Mouse (Mus musculus): Measurements from ENCODE around the gene Cass4. TPM values are rescaled to one million over a fixed set of nuclear protein-coding genes. Genes with fewer than 3 reads are reported as not detected.

The Cass4 gene
- polyA plus RNA-seq, 1 experiment from 2014 or later, result 0.29 TPM

- 86% methylated on average over 4 of the region's 4 CpGs for WGBS
- Histone ChIP-seq H3K4me3 (replicated peaks) (no peak overlapping the region), H3K27ac (no peak overlapping the region), H3K4me2 (replicated peaks) (no peak overlapping the region), H3K36me3 (peaks cover 50% of the 10 kb centered on the region), H3K27me3 (replicated peaks) (no peaks in the 10 kb centered on the region), H3K4me1 (replicated peaks) (no peaks in the 10 kb centered on the region), H3K9me3 (no peaks in the 10 kb centered on the region), H3K9ac (no peak overlapping the region)
- ATAC-seq, result no peak
These were observed 54.7 kb downstream of the Cass4 start for GRCm38 (mm10) chr2:172448329-172448728.

- H3K27me3 ChIP-seq (replicated peaks), result no peaks in the 10 kb centered on the region
- no peak overlapping the region for H3K4me3 ChIP-seq (replicated peaks)
- ATAC-seq, result no peak
- peaks cover 51% of the 10 kb centered on the region for H3K36me3 ChIP-seq
- H3K4me1 ChIP-seq (replicated peaks), result no peaks in the 10 kb centered on the region
- WGBS, result 83% methylated on average over 6 of the region's 6 CpGs
- no peak overlapping the region for H3K4me2 ChIP-seq (replicated peaks)
- no peak overlapping the region for H3K9ac ChIP-seq
- H3K9me3 ChIP-seq, result no peaks in the 10 kb centered on the region
- no peak overlapping the region for H3K27ac ChIP-seq
These were observed 57.0 kb downstream of the Cass4 start for GRCm38 (mm10) chr2:172450640-172451039.

GRCm38 (mm10) chr2:172452031-172452430 is 58.4 kb downstream of the Cass4 start:
- H3K27ac ChIP-seq, result no peak overlapping the region
- no peak overlapping the region for H3K4me2 ChIP-seq (replicated peaks)
- WGBS, result 89% methylated on average over 4 of the region's 4 CpGs
- ATAC-seq, result no peak
- no peaks in the 10 kb centered on the region for H3K4me1 ChIP-seq (replicated peaks)
- no peaks in the 10 kb centered on the region for H3K9me3 ChIP-seq
- no peaks in the 10 kb centered on the region for H3K27me3 ChIP-seq (replicated peaks)
- no peak overlapping the region for H3K4me3 ChIP-seq (replicated peaks)
- no peak overlapping the region for H3K9ac ChIP-seq
- peaks cover 37% of the 10 kb centered on the region for H3K36me3 ChIP-seq

GRCm38 (mm10) chr2:172452458-172452857 is 58.9 kb downstream of the Cass4 start:
- WGBS, result 92% methylated on average over 10 of the region's 10 CpGs
- peaks cover 33% of the 10 kb centered on the region for H3K36me3 ChIP-seq
- H3K9me3 ChIP-seq, result no peaks in the 10 kb centered on the region
- H3K27ac ChIP-seq, result no peak overlapping the region
- no peak overlapping the region for H3K4me2 ChIP-seq (replicated peaks)
- H3K4me1 ChIP-seq (replicated peaks), result no peaks in the 10 kb centered on the region
- no peaks in the 10 kb centered on the region for H3K27me3 ChIP-seq (replicated peaks)
- ATAC-seq, result no peak
- no peak overlapping the region for H3K4me3 ChIP-seq (replicated peaks)
- H3K9ac ChIP-seq, result no peak overlapping the region

GRCm38 (mm10) chr2:172458496-172458895 is 64.9 kb downstream of the Cass4 start, which contains the start of gene Gcnt7:
TSS of gene Gcnt7 (minus strand) at chr2:172458596.
- ATAC-seq, result no peak
- no peak within 1 kb of the TSS for H3K27ac ChIP-seq
- H3K9me3 ChIP-seq, result no peaks in the 10 kb centered on the region
- H3K27me3 ChIP-seq (replicated peaks), result no peaks in the 10 kb centered on the region
- H3K36me3 ChIP-seq, result 0 out of 2 replicates have a peak, but pooled peaks cover 1% of the 10 kb centered on the region
- no peak within 1 kb of the TSS for H3K4me2 ChIP-seq (replicated peaks)
- 73% methylated on average over 11 of the region's 11 CpGs for WGBS
- H3K9ac ChIP-seq, result no peak within 1 kb of the TSS
- H3K4me1 ChIP-seq (replicated peaks), result no peaks in the 10 kb centered on the region
- no peak within 1 kb of the TSS for H3K4me3 ChIP-seq (replicated peaks)

GRCm38 (mm10) chr2:172460647-172461046 is 67.1 kb downstream of the Cass4 start:
- H3K27ac ChIP-seq, result no peak overlapping the region
- no peak overlapping the region for H3K9ac ChIP-seq
- WGBS, result 78% methylated on average over 2 of the region's 2 CpGs
- no peaks in the 10 kb centered on the region for H3K27me3 ChIP-seq (replicated peaks)
- no peak overlapping the region for H3K4me3 ChIP-seq (replicated peaks)
- no peak overlapping the region for H3K4me2 ChIP-seq (replicated peaks)
- ATAC-seq, result no peak
- 0 out of 2 replicates have a peak, but pooled peaks cover 9% of the 10 kb centered on the region for H3K36me3 ChIP-seq
- H3K4me1 ChIP-seq (replicated peaks), result no peaks in the 10 kb centered on the region
- no peaks in the 10 kb centered on the region for H3K9me3 ChIP-seq

GRCm38 (mm10) chr2:172462813-172463212 is 69.2 kb downstream of the Cass4 start:
- H3K4me1 ChIP-seq (replicated peaks), result no peaks in the 10 kb centered on the region
- H3K4me3 ChIP-seq (replicated peaks), result no peak overlapping the region
- ATAC-seq, result no peak
- WGBS, result 90% methylated on average over 4 of the region's 4 CpGs
- no peaks in the 10 kb centered on the region for H3K9me3 ChIP-seq
- no peak overlapping the region for H3K27ac ChIP-seq
- no peak overlapping the region for H3K4me2 ChIP-seq (replicated peaks)
- H3K27me3 ChIP-seq (replicated peaks), result no peaks in the 10 kb centered on the region
- H3K9ac ChIP-seq, result no peak overlapping the region
- H3K36me3 ChIP-seq, result peaks cover 18% of the 10 kb centered on the region; the same call in 1 of the 2 replicates

- Histone ChIP-seq H3K27me3 (replicated peaks) (no peaks in the 10 kb centered on the region), H3K9ac (no peak overlapping the region), H3K9me3 (no peaks in the 10 kb centered on the region), H3K4me2 (replicated peaks) (no peak overlapping the region), H3K36me3 (peaks cover 25% of the 10 kb centered on the region), H3K4me3 (replicated peaks) (no peak overlapping the region), H3K4me1 (replicated peaks) (no peaks in the 10 kb centered on the region), H3K27ac (no peak overlapping the region)
- ATAC-seq, result no peak
- WGBS, result 92% methylated on average over 11 of the region's 11 CpGs
These were observed 73.0 kb downstream of the Cass4 start for GRCm38 (mm10) chr2:172466427-172467132.

- H3K36me3 ChIP-seq, result peaks cover 25% of the 10 kb centered on the region
- H3K4me1 ChIP-seq (replicated peaks), result no peaks in the 10 kb centered on the region
- WGBS, result 95% methylated on average over 5 of the region's 5 CpGs
- no peak overlapping the region for H3K9ac ChIP-seq
- no peak overlapping the region for H3K4me3 ChIP-seq (replicated peaks)
- no peak for ATAC-seq
- no peaks in the 10 kb centered on the region for H3K9me3 ChIP-seq
- no peak overlapping the region for H3K4me2 ChIP-seq (replicated peaks)
- no peaks in the 10 kb centered on the region for H3K27me3 ChIP-seq (replicated peaks)
- H3K27ac ChIP-seq, result no peak overlapping the region
These were observed 73.6 kb downstream of the Cass4 start for GRCm38 (mm10) chr2:172467206-172467605.

- no peak overlapping the region for H3K27ac ChIP-seq
- H3K9ac ChIP-seq, result no peak overlapping the region
- no peak for ATAC-seq
- H3K9me3 ChIP-seq, result no peaks in the 10 kb centered on the region
- 80% methylated on average over 11 of the region's 11 CpGs for WGBS
- H3K4me3 ChIP-seq (replicated peaks), result no peak overlapping the region
- no peak overlapping the region for H3K4me2 ChIP-seq (replicated peaks)
- H3K4me1 ChIP-seq (replicated peaks), result 0 out of 2 replicates have a peak, but pooled peaks cover 3% of the 10 kb centered on the region
- no peaks in the 10 kb centered on the region for H3K27me3 ChIP-seq (replicated peaks)
- H3K36me3 ChIP-seq, result peaks cover 24% of the 10 kb centered on the region
These were observed 74.8 kb downstream of the Cass4 start for GRCm38 (mm10) chr2:172468346-172468819.

- Histone ChIP-seq H3K4me2 (replicated peaks) (no peak within 1 kb of the TSS), H3K9me3 (no peaks in the 10 kb centered on the region), H3K9ac (no peak within 1 kb of the TSS), H3K27ac (peak within 1 kb of the TSS; percentile 52), H3K4me1 (replicated peaks) (0 out of 2 replicates have a peak, but pooled peaks cover 4% of the 10 kb centered on the region), H3K27me3 (replicated peaks) (0 out of 2 replicates have a peak, but pooled peaks cover 3% of the 10 kb centered on the region), H3K4me3 (replicated peaks) (no peak within 1 kb of the TSS), H3K36me3 (peaks cover 7% of the 10 kb centered on the region)
- 87% methylated on average over 11 of the region's 11 CpGs for WGBS
- no peak for ATAC-seq
These were observed 78.7 kb downstream of the Cass4 start, which contains the start of gene Fam209 for GRCm38 (mm10) chr2:172472318-172472717. TSS of gene Fam209 (plus strand) at chr2:172472520.

GRCm38 (mm10) chr2:172473591-172473990 is 80.0 kb downstream of the Cass4 start:
- Histone ChIP-seq H3K27me3 (replicated peaks) (0 out of 2 replicates have a peak, but pooled peaks cover 3% of the 10 kb centered on the region), H3K9me3 (no peaks in the 10 kb centered on the region), H3K4me1 (replicated peaks) (0 out of 2 replicates have a peak, but pooled peaks cover 4% of the 10 kb centered on the region), H3K4me3 (replicated peaks) (no peak overlapping the region), H3K27ac (peak overlapping the region; percentile 52), H3K9ac (no peak overlapping the region), H3K36me3 (peaks cover 5% of the 10 kb centered on the region), H3K4me2 (replicated peaks) (no peak overlapping the region)
- WGBS, result 43% methylated on average over 8 of the region's 8 CpGs
- ATAC-seq, result 0 out of 2 replicates have a peak, but pooled peaks have one; percentile 62
